Mouse (Mus musculus) small intestine, adult 2 months (tissue): ENCODE data around the gene Ctu1. TPM values are rescaled to one million over a fixed set of nuclear protein-coding genes. Genes with fewer than 3 reads are reported as not detected.
A peak's percentile ranks its signal among the peaks of the same experiment; 100 is the strongest.

Source experiments
- H3K27ac ChIP-seq: fragments of 200-500 bp; 2 replicates; pipeline ENCODE4 v1.5.1; 2012; ENCODE audit warnings: low read depth, low read length, control low read depth, inconsistent platforms; ENCODE audit not compliant: insufficient read depth
- H3K27me3 ChIP-seq: fragments of 200-500 bp; 2 replicates; pipeline ENCODE4 v1.6.1; 2012; ENCODE audit warnings: mild to moderate bottlenecking, moderate library complexity, low read length, inconsistent platforms; ENCODE audit not compliant: control insufficient read depth, insufficient read depth
- H3K36me3 ChIP-seq: fragments of 200-500 bp; 2 replicates; pipeline ENCODE4 v1.6.1; 2012; ENCODE audit warnings: mild to moderate bottlenecking, low read length, control low read depth, inconsistent platforms; ENCODE audit not compliant: control insufficient read depth, insufficient read depth
- H3K4me1 ChIP-seq: fragments of 200-500 bp; 2 replicates; pipeline ENCODE4 v1.6.1; 2012; ENCODE audit warnings: low read length, inconsistent platforms, mixed read lengths; ENCODE audit not compliant: control insufficient read depth, insufficient read depth, insufficient read length
- H3K4me3 ChIP-seq: fragments of 200-500 bp; 2 replicates; pipeline ENCODE4 v1.5.1; 2012; ENCODE audit warnings: low read depth, mild to moderate bottlenecking, control low read depth, inconsistent platforms, low read length, moderate library complexity
- CTCF ChIP-seq: fragments of 200-500 bp; IDR thresholded peaks from 2 replicates; pipeline ENCODE4 v1.5.1; 2012; ENCODE audit warnings: low read depth, mild to moderate bottlenecking, control low read depth, inconsistent platforms, low read length, moderate library complexity, mixed read lengths; ENCODE audit not compliant: insufficient replicate concordance, insufficient read length; ENCODE audit errors: extremely low read depth
- POLR2A ChIP-seq: fragments of 200-500 bp; IDR thresholded peaks from 2 replicates; pipeline ENCODE4 v1.6.1; 2012; ENCODE audit warnings: low read depth, mild to moderate bottlenecking, control low read depth, inconsistent platforms, low read length, moderate library complexity
- WGBS: fragments of 180-500 bp; shearing (Covaris S2); methylation state at CpG from one replicate; pipeline ENCODE4 v1.1.7; 2018; 5-methylcytosine and 5-hydroxymethylcytosine counted together
- polyA plus RNA-seq: library from polyadenylated mRNA; depleted of rRNA; stranded (reverse); fragments of >200 nt; gene quantifications from 2 replicates; pipeline ENCODE4 v1.2.3, GENCODE M21; 2012; rRNA removed

Gene Ctu1
- 7.6 and 9.7 TPM in 2 replicates for polyA plus RNA-seq

- Histone ChIP-seq H3K36me3 (peaks cover 21% of the 10 kb centered on the region), H3K27me3 (no peaks in the 10 kb centered on the region), H3K4me1 (peaks cover 13% of the 10 kb centered on the region), H3K4me3 (peak within 1 kb of the TSS; percentile 85), H3K27ac (peak within 1 kb of the TSS; percentile 65)
- TF ChIP-seq CTCF (no peak), POLR2A (peak; percentile 24; the same call in 1 of the 2 replicates)
- WGBS: under 1% methylated on average over 26 of the region's 26 CpGs
Observed at GRCm38 (mm10) chr7:43671809-43672580, at the start of gene Ctu1. Gene Ctu1 (plus strand): TSS chr7:43672016.

GRCm38 (mm10) chr7:43622927-43623326 lies 48.9 kb upstream of the Ctu1 start:
- Histone ChIP-seq H3K36me3 (no peaks in the 10 kb centered on the region), H3K4me1 (peaks cover 4% of the 10 kb centered on the region), H3K4me3 (no peak overlapping the region), H3K27me3 (no peaks in the 10 kb centered on the region), H3K27ac (no peak overlapping the region)
- WGBS: 78% methylated on average over 7 of the region's 7 CpGs
- no peak for TF ChIP-seq POLR2A
- no peak for TF ChIP-seq CTCF

- WGBS: 37% methylated on average over 10 of the region's 10 CpGs
- TF ChIP-seq CTCF (no peak), POLR2A (no peak)
Observed at GRCm38 (mm10) chr7:43623819-43624218, 48.0 kb upstream of the Ctu1 start.

GRCm38 (mm10) chr7:43625065-43625464 lies 46.8 kb upstream of the Ctu1 start:
- H3K27ac ChIP-seq: no peak overlapping the region
- peaks cover 6% of the 10 kb centered on the region for H3K4me1 ChIP-seq
- TF ChIP-seq CTCF (no peak), POLR2A (no peak)
- no peaks in the 10 kb centered on the region for H3K27me3 ChIP-seq
- H3K36me3 ChIP-seq: no peaks in the 10 kb centered on the region
- H3K4me3 ChIP-seq: no peak overlapping the region
- WGBS: 80% methylated on average over 3 of the region's 3 CpGs

More at GRCm38 (mm10) chr7:43623819-43624218, 48.0 kb upstream of the Ctu1 start:
- H3K27ac ChIP-seq: no peak overlapping the region
- H3K4me3 ChIP-seq: no peak overlapping the region
- no peaks in the 10 kb centered on the region for H3K27me3 ChIP-seq
- peaks cover 6% of the 10 kb centered on the region for H3K4me1 ChIP-seq
- H3K36me3 ChIP-seq: no peaks in the 10 kb centered on the region

GRCm38 (mm10) chr7:43625794-43626422 lies 45.9 kb upstream of the Ctu1 start:
- H3K36me3 ChIP-seq: no peaks in the 10 kb centered on the region
- 47% methylated on average over 8 of the region's 8 CpGs for WGBS
- peak overlapping the region; percentile 53; the same call in 1 of the 2 replicates for H3K27ac ChIP-seq
- no peaks in the 10 kb centered on the region for H3K27me3 ChIP-seq
- no peak overlapping the region for H3K4me3 ChIP-seq
- no peak for TF ChIP-seq POLR2A
- TF ChIP-seq CTCF: no peak
- peaks cover 6% of the 10 kb centered on the region for H3K4me1 ChIP-seq

- Histone ChIP-seq H3K4me1 (peaks cover 26% of the 10 kb centered on the region; the same call in 1 of the 2 replicates), H3K27ac (peak overlapping the region; percentile 92), H3K27me3 (no peaks in the 10 kb centered on the region), H3K4me3 (no peak overlapping the region), H3K36me3 (peaks cover 4% of the 10 kb centered on the region; the same call in 1 of the 2 replicates)
- WGBS: 22% methylated on average over 4 of the region's 4 CpGs
- TF ChIP-seq POLR2A (no peak), CTCF (no peak)
Observed at GRCm38 (mm10) chr7:43633940-43634339, 37.9 kb upstream of the Ctu1 start.

GRCm38 (mm10) chr7:43634500-43634899 lies 37.3 kb upstream of the Ctu1 start, which contains the start of gene Ceacam18:
Gene Ceacam18 (plus strand): TSS chr7:43634707.
- Histone ChIP-seq H3K36me3 (peaks cover 4% of the 10 kb centered on the region; the same call in 1 of the 2 replicates), H3K4me1 (peaks cover 26% of the 10 kb centered on the region; the same call in 1 of the 2 replicates), H3K27ac (peak within 1 kb of the TSS; percentile 92), H3K27me3 (no peaks in the 10 kb centered on the region), H3K4me3 (peak within 1 kb of the TSS; percentile 69)
- no peak for TF ChIP-seq CTCF
- peak; percentile 67; the same call in 1 of the 2 replicates for TF ChIP-seq POLR2A
- 14% methylated on average over 6 of the region's 6 CpGs for WGBS
